Mouse (Mus musculus) brain, embryonic 14.5 days (tissue): ENCODE results near the gene Fam84b.

Source experiments
- CTCF ChIP-seq: fragments of 200-500 bp; IDR thresholded peaks from 2 replicates; pipeline ENCODE4 v1.5.1; 2012; ENCODE audit warnings: inconsistent platforms, mild to moderate bottlenecking, moderate library complexity, borderline replicate concordance; ENCODE audit not compliant: insufficient read depth, insufficient read length; ENCODE audit errors: extremely low read depth
- POLR2A ChIP-seq: fragments of 200-500 bp; IDR thresholded peaks from 2 replicates; pipeline ENCODE4 v1.6.1; 2012; ENCODE audit warnings: mild to moderate bottlenecking, inconsistent platforms, borderline replicate concordance; ENCODE audit not compliant: poor library complexity, insufficient read depth, insufficient read length, severe bottlenecking; ENCODE audit errors: extremely low read depth

GRCm38 (mm10) chr15:60822101-60822802 lies 31.3 kb downstream of the Fam84b start:
- TF ChIP-seq POLR2A (no peak), CTCF (no peak)
